Comparison of ENCODE assay signal across 8 mouse cellular contexts in genomic region chr10:41474981-41475391, GRCm38 (mm10). TPM values are rescaled to one million over a fixed set of nuclear protein-coding genes. Genes with fewer than 3 reads are reported as not detected.
A peak's percentile ranks its signal among the peaks of the same experiment; 100 is the strongest.
DNase-seq lines count a peak whose midpoint lies in the region; ATAC-seq lines count a peak whose summit lies in the region.

No protein-coding gene starts in this region.

- peaks cover 49% of the 10 kb centered on the region for H3K4me1 ChIP-seq in lung, embryonic 15.5 days
- H3K4me1 ChIP-seq in forebrain, embryonic 13.5 days = peaks cover 22% of the 10 kb centered on the region

- intact Hi-C loops in heart, postnatal 14 days (cut with DNase I) = loop anchor here (2.0 kb wide), 1 partner anchor 20 kb away; no protein-coding TSS in a partner anchor

- DNase-seq in A20 (ENCODE audit: low read depth, low spot score) = peak; percentile 58
- DNase-seq in adipocyte (ENCODE audit: low spot score) = peak; percentile 36
- peak; percentile 44 to 58 for DNase-seq in heart, postnatal 14 days
- DNase-seq in spleen, adult 18-20 months = no peak
- DNase-seq in cerebellum, postnatal 10 days = no peak
- DNase-seq in adrenal gland, postnatal 14 days = no peak

- peaks cover 13% of the 10 kb centered on the region; the same call in 1 of the 2 replicates for H3K36me3 ChIP-seq in lung, embryonic 15.5 days
- peaks cover 13% of the 10 kb centered on the region for H3K36me3 ChIP-seq in forebrain, embryonic 13.5 days (ENCODE audit: poor library complexity, severe bottlenecking)

- no peaks in the 10 kb centered on the region for H3K9me3 ChIP-seq in lung, embryonic 15.5 days
- no peaks in the 10 kb centered on the region for H3K9me3 ChIP-seq in forebrain, embryonic 13.5 days (replicated peaks)

- no peak for ATAC-seq in lung, embryonic 15.5 days (ENCODE audit: borderline replicate concordance, extremely low read depth, low FRiP score, low TSS enrichment)
- no peak for ATAC-seq in forebrain, embryonic 13.5 days

- H3K4me3 ChIP-seq in lung, embryonic 15.5 days = no peak overlapping the region
- H3K4me3 ChIP-seq in forebrain, embryonic 13.5 days = no peak overlapping the region

- WGBS in lung, embryonic 15.5 days = 20% methylated on average over 1 of the region's 1 CpGs
- 94% methylated on average over 1 of the region's 1 CpGs for WGBS in forebrain, embryonic 13.5 days

- no peaks in the 10 kb centered on the region for H3K27me3 ChIP-seq in lung, embryonic 15.5 days
- H3K27me3 ChIP-seq in forebrain, embryonic 13.5 days = no peaks in the 10 kb centered on the region

- no peak overlapping the region for H3K9ac ChIP-seq in lung, embryonic 15.5 days
- no peak overlapping the region for H3K9ac ChIP-seq in forebrain, embryonic 13.5 days

- H3K27ac ChIP-seq in lung, embryonic 15.5 days = peak overlapping the region; percentile 92
- H3K27ac ChIP-seq in forebrain, embryonic 13.5 days = no peak overlapping the region

- H3K4me2 ChIP-seq in lung, embryonic 15.5 days = peak overlapping the region; percentile 86
- H3K4me2 ChIP-seq in forebrain, embryonic 13.5 days = no peak overlapping the region

RNA-seq across cellular contexts. Expression of gene Mical1, which starts 1.1 kb away (rescaled TPM):
- total RNA-seq in heart, postnatal 14 days (2021) = 10 to 100 TPM; 20.6 to 20.8 TPM
- polyA plus RNA-seq in lung, embryonic 15.5 days (2015; fragmentation: Nextera tagmentation; extraction: Ambion mirVana) = 71.0 and 75.7 TPM in 2 replicates
- polyA plus RNA-seq in forebrain, embryonic 13.5 days (2015; fragmentation: Nextera tagmentation; extraction: Ambion mirVana) = 35.9 and 41.9 TPM in 2 replicates
- 8.6 and 20.7 TPM in 2 replicates for total RNA-seq in adrenal gland, postnatal 14 days (2021)

RNA-seq across cellular contexts. Expression of gene Smpd2, which starts 15.2 kb away (rescaled TPM):
- total RNA-seq in heart, postnatal 14 days (2021) = 10 to 100 TPM; 42.8 to 45.3 TPM
- 69.7 and 77.4 TPM in 2 replicates for polyA plus RNA-seq in lung, embryonic 15.5 days (2015; fragmentation: Nextera tagmentation; extraction: Ambion mirVana)
- 40.6 and 49.8 TPM in 2 replicates for polyA plus RNA-seq in forebrain, embryonic 13.5 days (2015; fragmentation: Nextera tagmentation; extraction: Ambion mirVana)
- 23.5 and 25.0 TPM in 2 replicates for total RNA-seq in adrenal gland, postnatal 14 days (2021)

RNA-seq across cellular contexts. Expression of gene Ppil6, which starts 15.3 kb away (rescaled TPM):
- total RNA-seq in heart, postnatal 14 days (2021) = 1 to 10 TPM; 1.6 to 3.0 TPM
- polyA plus RNA-seq in lung, embryonic 15.5 days (2015; fragmentation: Nextera tagmentation; extraction: Ambion mirVana) = 2.4 and 2.5 TPM in 2 replicates
- 1.8 and 1.9 TPM in 2 replicates for polyA plus RNA-seq in forebrain, embryonic 13.5 days (2015; fragmentation: Nextera tagmentation; extraction: Ambion mirVana)
- total RNA-seq in adrenal gland, postnatal 14 days (2021) = 1.0 and 1.1 TPM in 2 replicates

RNA-seq across cellular contexts. Expression of gene Zbtb24, which starts 24.8 kb away (rescaled TPM):
- total RNA-seq in heart, postnatal 14 days (2021) = 1 to 10 TPM; 9.6 to 9.8 TPM
- 18.2 and 18.3 TPM in 2 replicates for polyA plus RNA-seq in lung, embryonic 15.5 days (2015; fragmentation: Nextera tagmentation; extraction: Ambion mirVana)
- 19.1 and 19.8 TPM in 2 replicates for polyA plus RNA-seq in forebrain, embryonic 13.5 days (2015; fragmentation: Nextera tagmentation; extraction: Ambion mirVana)
- 16.7 and 18.7 TPM in 2 replicates for total RNA-seq in adrenal gland, postnatal 14 days (2021)

RNA-seq across cellular contexts. Expression of gene Cd164, which starts 44.2 kb away (rescaled TPM):
- total RNA-seq in heart, postnatal 14 days (2021) = 100 to 1,000 TPM; 140 to 155 TPM
- 171 and 176 TPM in 2 replicates for polyA plus RNA-seq in lung, embryonic 15.5 days (2015; fragmentation: Nextera tagmentation; extraction: Ambion mirVana)
- polyA plus RNA-seq in forebrain, embryonic 13.5 days (2015; fragmentation: Nextera tagmentation; extraction: Ambion mirVana) = 78.2 and 81.7 TPM in 2 replicates
- 186 and 213 TPM in 2 replicates for total RNA-seq in adrenal gland, postnatal 14 days (2021)

Comparison
In these comparisons a context has a peak if more than half of its experiments do, and no peak if none do; other contexts are left out.
1. DNase-seq: peak in A20 (single experiment), adipocyte (single experiment) and heart, postnatal 14 days (2 of 2); none in spleen, adult 18-20 months (0 of 2), cerebellum, postnatal 10 days (0 of 2) and adrenal gland, postnatal 14 days (single experiment).